Comparison of ENCODE assay signal across 8 mouse cellular contexts in genomic region chr15:3232168-3232835, GRCm38 (mm10). TPM values are rescaled to one million over a fixed set of nuclear protein-coding genes. Genes with fewer than 3 reads are reported as not detected.
DNase-seq lines count a peak whose midpoint lies in the region; ATAC-seq lines count a peak whose summit lies in the region.
"Had no signal": no experiment of that assay in that cellular context is flagged by ENCODE, and none has a peak within 500 bp of the region (broad histone marks: within the 10 kb centered on the region; RNA-seq: fewer than 3 reads in every experiment).

No protein-coding gene starts in this region.

- intact Hi-C loops in left cerebral cortex, postnatal 10 days (cut with DNase I) = no loop called here

- no peaks in the 10 kb centered on the region for H3K36me3 ChIP-seq in kidney, embryonic 15.5 days
- no peaks in the 10 kb centered on the region for H3K36me3 ChIP-seq in midbrain, embryonic 11.5 days (ENCODE audit: control insufficient read depth, insufficient read depth, low read length)
- H3K36me3 ChIP-seq: midbrain, embryonic 12.5 days had no signal

- H3K4me1 ChIP-seq in kidney, embryonic 15.5 days = 0 out of 2 replicates have a peak, but pooled peaks cover 8% of the 10 kb centered on the region
- peaks cover 3% of the 10 kb centered on the region; the same call in 1 of the 2 replicates for H3K4me1 ChIP-seq in midbrain, embryonic 11.5 days (ENCODE audit: control insufficient read depth, insufficient read depth, low read length)

- 19% methylated on average over 9 of the region's 9 CpGs for WGBS in kidney, embryonic 15.5 days
- WGBS in midbrain, embryonic 11.5 days = 42% methylated on average over 9 of the region's 9 CpGs

- H3K9ac ChIP-seq in kidney, embryonic 15.5 days = no peak overlapping the region
- no peak overlapping the region for H3K9ac ChIP-seq in midbrain, embryonic 11.5 days (ENCODE audit: low read length)
- H3K9ac ChIP-seq: midbrain, embryonic 12.5 days had no signal

- H3K27ac ChIP-seq in kidney, embryonic 15.5 days = 0 out of 2 replicates have a peak overlapping the region, but pooled peaks have one; percentile 30
- no peak overlapping the region for H3K27ac ChIP-seq in midbrain, embryonic 11.5 days (ENCODE audit: low read depth, low read length)
- H3K27ac ChIP-seq: midbrain, embryonic 12.5 days had no signal

- H3K4me3 ChIP-seq in kidney, embryonic 15.5 days (replicated peaks) = no peak overlapping the region
- no peak overlapping the region for H3K4me3 ChIP-seq in midbrain, embryonic 11.5 days (ENCODE audit: low read depth, low read length)
- H3K4me3 ChIP-seq: midbrain, embryonic 12.5 days had no signal

- no peaks in the 10 kb centered on the region for H3K9me3 ChIP-seq in kidney, embryonic 15.5 days (replicated peaks)
- no peaks in the 10 kb centered on the region for H3K9me3 ChIP-seq in midbrain, embryonic 11.5 days (ENCODE audit: control insufficient read depth, low read length)
- H3K9me3 ChIP-seq: midbrain, embryonic 12.5 days had no signal

- H3K27me3 ChIP-seq in kidney, embryonic 15.5 days = no peaks in the 10 kb centered on the region
- no peaks in the 10 kb centered on the region for H3K27me3 ChIP-seq in midbrain, embryonic 11.5 days (ENCODE audit: control insufficient read depth, insufficient read depth, low read length)
- H3K27me3 ChIP-seq: midbrain, embryonic 12.5 days had no signal

- peak; percentile 67 for ATAC-seq in kidney, embryonic 15.5 days (replicated peaks; ENCODE audit: low FRiP score)
- peak; percentile 69; the same call in 1 of the 2 replicates for ATAC-seq in midbrain, embryonic 11.5 days (ENCODE audit: low FRiP score)

- no peak overlapping the region for H3K4me2 ChIP-seq in kidney, embryonic 15.5 days
- H3K4me2 ChIP-seq in midbrain, embryonic 11.5 days = no peak overlapping the region
- H3K4me2 ChIP-seq: midbrain, embryonic 12.5 days had no signal

- peak; percentile 19 to 77 for DNase-seq in left cerebral cortex, postnatal 10 days (ENCODE audit: extremely low spot score in 1 of 2, low spot score in 2 of 2)
- no peak for DNase-seq in left cerebral cortex, adult 11 months (ENCODE audit: low spot score)
- peak; percentile 17 for DNase-seq in forelimb bud, embryonic 11.5 days (ENCODE audit: low read depth, low spot score)
- DNase-seq in midbrain, embryonic 11.5 days (ENCODE audit: low spot score, missing footprints) = no peak
- no peak for DNase-seq in cerebellum, adult 11-12 months
- DNase-seq in MN1 (ENCODE audit: low spot score) = no peak

RNA-seq across cellular contexts. Expression of gene Selenop, which starts 36.0 kb away (rescaled TPM):
- total RNA-seq in left cerebral cortex, postnatal 10 days (2021) = 100 to 1,000 TPM; 200 to 275 TPM
- 134 and 147 TPM in 2 replicates for polyA plus RNA-seq in kidney, embryonic 15.5 days (2015; fragmentation: Nextera tagmentation; extraction: Ambion mirVana)
- polyA plus RNA-seq in midbrain, embryonic 11.5 days (2014; fragmentation: Nextera tagmentation; extraction: Ambion mirVana) = 81.0 and 95.7 TPM in 2 replicates

Comparison
In these comparisons a context has a peak if more than half of its experiments do, and no peak if none do; other contexts are left out.
1. DNase-seq: peak in left cerebral cortex, postnatal 10 days (2 of 2) and forelimb bud, embryonic 11.5 days (single experiment); none in left cerebral cortex, adult 11 months (single experiment), midbrain, embryonic 11.5 days (single experiment), cerebellum, adult 11-12 months (single experiment) and MN1 (single experiment).